Mouse (Mus musculus) C2C12 (cell line): ENCODE data around the gene Ghr. TPM values are rescaled to one million over a fixed set of nuclear protein-coding genes. Genes with fewer than 3 reads are reported as not detected.
A peak's percentile ranks its signal among the peaks of the same experiment; 100 is the strongest.

Experiments used
- H3K27me3 ChIP-seq: one replicate; pipeline ENCODE4 v1.6.1; 2011; ENCODE audit not compliant: control insufficient read depth, insufficient read depth, insufficient read length
- H3K36me3 ChIP-seq: one replicate; pipeline ENCODE4 v1.6.1; 2011; ENCODE audit not compliant: control insufficient read depth, insufficient read depth
- H3K4me3 ChIP-seq: one replicate; pipeline ENCODE4 v1.5.1; 2011; ENCODE audit warnings: mild to moderate bottlenecking, control low read depth; ENCODE audit not compliant: poor library complexity, insufficient read depth, severe bottlenecking
- H3K79me2 ChIP-seq: one replicate; pipeline ENCODE4 v1.6.1; 2011; ENCODE audit not compliant: control insufficient read depth, insufficient read depth
- H3K79me3 ChIP-seq: one replicate; pipeline ENCODE4 v1.6.1; 2011; ENCODE audit warnings: low read depth, control low read depth
- H3ac ChIP-seq: one replicate; pipeline ENCODE3; 2011; ENCODE audit warnings: low read depth; ENCODE audit not compliant: control insufficient read depth, insufficient read length
- CEBPB ChIP-seq: IDR thresholded peaks from one replicate; pipeline ENCODE4 v1.6.1; 2011; ENCODE audit warnings: low read depth, mild to moderate bottlenecking, control low read depth, moderate library complexity
- CTCF ChIP-seq: IDR thresholded peaks from one replicate; pipeline ENCODE4 v1.5.1; 2011; ENCODE audit not compliant: control insufficient read depth, insufficient read depth, insufficient read length
- FOSL1 ChIP-seq: IDR thresholded peaks from one replicate; pipeline ENCODE4 v1.8.0; 2011; ENCODE audit warnings: mild to moderate bottlenecking, low read length; ENCODE audit not compliant: poor library complexity, insufficient read depth, severe bottlenecking
- MAX ChIP-seq: IDR thresholded peaks from one replicate; pipeline ENCODE4 v1.6.1; 2011; ENCODE audit warnings: mild to moderate bottlenecking, control low read depth
- MYOD1 ChIP-seq: IDR thresholded peaks from one replicate; pipeline ENCODE4 v1.6.1; 2011; ENCODE audit warnings: low read depth; ENCODE audit not compliant: control insufficient read depth, insufficient read length
- MYOG ChIP-seq: IDR thresholded peaks from one replicate; pipeline ENCODE4 v1.6.1; 2011; ENCODE audit not compliant: control insufficient read depth, insufficient read length; ENCODE audit errors: extremely low read depth
- USF1 ChIP-seq: IDR thresholded peaks from one replicate; pipeline ENCODE4 v1.6.1; 2011; ENCODE audit warnings: low read depth, mild to moderate bottlenecking, control low read depth, moderate library complexity
- polyA plus RNA-seq: library from polyadenylated mRNA; unstranded; fragments of >200 nt; fragmentation: generic; extraction: Trizol; gene quantifications from one replicate; pipeline ENCODE4 v1.2.1, GENCODE M21; 2012; ENCODE audit warnings: missing spikeins

Ghr gene
- polyA plus RNA-seq, 1 experiment: 10.6 TPM

- Histone ChIP-seq H3K79me3 (no peaks in the 10 kb centered on the region), H3K36me3 (no peaks in the 10 kb centered on the region), H3ac (no peak overlapping the region), H3K79me2 (no peaks in the 10 kb centered on the region), H3K4me3 (no peak overlapping the region), H3K27me3 (no peaks in the 10 kb centered on the region)
- no peak for TF ChIP-seq USF1
- no peak for TF ChIP-seq CEBPB
- no peak for TF ChIP-seq CTCF
- TF ChIP-seq FOSL1: no peak
- no peak for TF ChIP-seq MAX
- no peak for TF ChIP-seq MYOD1
- no peak for TF ChIP-seq MYOG
Observed at GRCm38 (mm10) chr15:3602098-3602486, 18.8 kb upstream of the Ghr start.

DNA sequence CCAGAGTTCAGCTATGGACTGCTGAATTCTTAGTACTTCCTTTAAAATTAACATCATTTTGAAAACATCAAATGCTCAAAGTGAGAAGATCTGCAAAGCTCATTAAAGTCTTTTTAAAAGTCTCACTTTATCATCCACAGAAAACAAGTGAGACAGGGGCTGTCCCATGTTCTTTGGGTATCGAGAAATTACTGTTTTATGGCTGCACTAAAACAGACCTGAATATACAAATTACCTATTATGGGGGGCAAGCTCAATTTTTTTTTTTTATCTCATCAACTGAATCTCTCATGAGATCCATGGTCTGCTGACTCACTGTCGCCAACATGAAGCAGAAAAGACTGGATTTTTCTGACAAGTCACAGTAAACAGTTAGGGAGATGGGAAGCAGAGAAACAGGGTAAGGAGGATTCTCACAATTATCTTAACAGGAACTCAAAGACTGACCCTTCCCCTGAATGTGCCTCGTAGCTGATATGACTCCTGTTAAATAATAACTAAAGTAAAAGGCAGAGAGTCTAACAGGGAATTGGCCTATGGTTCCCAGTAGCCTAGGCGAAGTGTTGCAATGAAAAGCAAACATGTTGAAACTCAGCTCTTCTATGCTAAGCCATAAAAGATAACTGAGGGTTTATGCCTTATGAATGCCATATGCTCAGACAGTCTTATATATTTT lies 18.3 kb upstream of the Ghr start:
- H3K79me3 ChIP-seq: no peaks in the 10 kb centered on the region
- no peaks in the 10 kb centered on the region for H3K36me3 ChIP-seq
- H3K4me3 ChIP-seq: no peak overlapping the region
- TF ChIP-seq MYOD1: no peak
- no peak for TF ChIP-seq FOSL1
- no peak for TF ChIP-seq MYOG
- TF ChIP-seq MAX: no peak
- TF ChIP-seq CTCF: no peak
- TF ChIP-seq USF1: no peak
- no peak for TF ChIP-seq CEBPB
- H3ac ChIP-seq: no peak overlapping the region
- no peaks in the 10 kb centered on the region for H3K79me2 ChIP-seq
- no peaks in the 10 kb centered on the region for H3K27me3 ChIP-seq

- H3K36me3 ChIP-seq: no peaks in the 10 kb centered on the region
- no peak overlapping the region for H3K4me3 ChIP-seq
- H3ac ChIP-seq: no peak overlapping the region
- no peaks in the 10 kb centered on the region for H3K79me3 ChIP-seq
- H3K27me3 ChIP-seq: no peaks in the 10 kb centered on the region
- peak; percentile 85 for TF ChIP-seq MYOD1
- TF ChIP-seq FOSL1: peak; percentile 100
- no peak for TF ChIP-seq CTCF
- TF ChIP-seq CEBPB: peak; percentile 62
- no peak for TF ChIP-seq MYOG
- peak; percentile 22 for TF ChIP-seq USF1
- TF ChIP-seq MAX: peak; percentile 67
- H3K79me2 ChIP-seq: no peaks in the 10 kb centered on the region
Observed at GRCm38 (mm10) chr15:3587879-3588278, 4.6 kb upstream of the Ghr start.

DNA sequence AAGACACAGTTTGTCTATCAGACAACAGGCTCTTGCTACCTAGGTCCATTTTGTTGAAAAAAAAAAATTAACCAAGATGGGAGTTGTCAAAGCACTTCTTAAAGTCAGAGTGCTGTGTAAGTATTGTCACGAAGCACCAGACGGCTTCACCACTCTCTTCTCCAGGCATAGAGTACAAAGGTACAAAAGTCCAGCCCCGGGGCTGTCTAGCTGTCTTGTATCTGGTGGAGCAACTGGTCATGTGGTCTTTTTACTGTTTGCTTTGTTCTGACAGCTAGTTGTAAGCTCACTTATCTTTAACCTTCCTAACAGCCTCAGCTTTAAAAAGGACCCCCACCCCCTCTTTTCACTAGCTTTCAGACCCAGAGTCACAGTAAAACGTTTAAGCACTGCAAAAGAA lies 1.1 kb upstream of the Ghr start:
- TF ChIP-seq USF1: no peak
- no peak for TF ChIP-seq FOSL1
- no peak for TF ChIP-seq MYOD1
- no peak for TF ChIP-seq CEBPB
- TF ChIP-seq MYOG: no peak
- TF ChIP-seq CTCF: no peak
- no peak for TF ChIP-seq MAX
- H3ac ChIP-seq: no peak overlapping the region
- H3K4me3 ChIP-seq: no peak overlapping the region
- H3K27me3 ChIP-seq: no peaks in the 10 kb centered on the region
- H3K79me2 ChIP-seq: peaks cover 13% of the 10 kb centered on the region
- no peaks in the 10 kb centered on the region for H3K36me3 ChIP-seq
- H3K79me3 ChIP-seq: no peaks in the 10 kb centered on the region

DNA sequence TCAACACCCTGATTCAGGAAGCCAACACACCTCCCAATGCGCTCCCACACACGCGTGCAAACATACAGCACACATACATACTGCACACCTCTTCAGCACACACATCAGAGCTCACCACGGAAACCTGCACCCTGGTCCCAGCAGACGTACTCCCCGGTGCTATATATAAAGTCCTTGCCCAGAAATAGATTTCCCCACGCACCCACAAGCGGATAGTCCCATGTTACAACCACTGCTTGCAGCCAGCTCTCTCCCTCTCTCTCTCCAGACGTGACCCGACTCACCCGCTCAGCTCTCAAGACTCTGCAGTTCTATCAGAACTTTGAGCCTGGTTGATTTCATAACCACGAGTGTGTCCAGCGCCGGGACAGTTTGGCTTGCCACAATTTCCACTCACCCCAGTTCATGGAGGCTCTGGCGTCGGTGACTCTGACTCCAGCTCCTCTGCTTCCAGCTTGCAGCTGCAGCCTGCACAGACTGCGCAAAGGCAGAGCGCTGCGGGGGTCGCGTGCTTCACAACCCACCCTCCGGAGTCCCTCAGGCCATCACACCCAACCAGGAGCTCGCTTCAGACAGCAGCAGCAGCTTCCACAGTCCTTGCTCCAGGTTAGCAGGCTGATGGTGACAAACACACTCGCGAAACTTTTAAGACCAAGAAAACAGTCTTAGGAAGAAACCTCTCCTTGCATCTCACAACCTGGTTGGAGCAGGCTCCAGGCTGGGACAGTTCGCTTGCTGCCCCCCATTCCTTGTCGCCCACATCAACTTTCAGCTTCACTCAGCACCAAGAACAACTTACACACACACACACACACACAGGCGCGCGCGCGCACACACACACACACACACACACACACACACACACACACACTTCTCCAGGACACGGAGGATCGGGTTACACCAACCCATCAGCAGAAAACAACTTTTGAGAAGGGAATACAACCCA lies 1.2 kb downstream of the Ghr start:
- Histone ChIP-seq H3K27me3 (no peaks in the 10 kb centered on the region), H3K36me3 (no peaks in the 10 kb centered on the region), H3K4me3 (peak overlapping the region; percentile 57), H3K79me2 (peaks cover 13% of the 10 kb centered on the region), H3K79me3 (no peaks in the 10 kb centered on the region), H3ac (peak overlapping the region; percentile 65)
- peak; percentile 3 for TF ChIP-seq MAX
- TF ChIP-seq MYOD1: no peak
- TF ChIP-seq FOSL1: no peak
